Mouse (Mus musculus) E14TG2a.4 (cell line): ENCODE measurements around the gene Zfp169.

Source experiments
- H3K27me3 ChIP-seq: 2 replicates; pipeline ENCODE4 v1.6.1; 2014; ENCODE audit warnings: low read length, control low read depth; ENCODE audit not compliant: insufficient read depth
- H3K36me3 ChIP-seq: 2 replicates; pipeline ENCODE4 v1.6.1; 2014; ENCODE audit warnings: low read length, control low read depth; ENCODE audit not compliant: insufficient read depth
- H3K4me1 ChIP-seq: replicated peaks from 2 replicates; pipeline ENCODE4 v1.6.1; 2014; ENCODE audit warnings: low read depth, low read length, control low read depth
- H3K4me3 ChIP-seq: replicated peaks from 2 replicates; pipeline ENCODE4 v1.5.1; 2014; ENCODE audit warnings: mild to moderate bottlenecking, low read length
- H3K9me3 ChIP-seq: 2 replicates; pipeline ENCODE4 v1.6.1; 2014; ENCODE audit warnings: low read length, control low read depth
- CTCF ChIP-seq: conservative IDR thresholded peaks from 2 replicates; pipeline ENCODE4 v1.5.1; 2014; ENCODE audit warnings: low read length
- NANOG ChIP-seq: IDR thresholded peaks from 2 replicates; pipeline ENCODE4 v1.6.1; 2014; ENCODE audit warnings: borderline replicate concordance, low read length, mixed read lengths
- POU5F1 ChIP-seq: IDR thresholded peaks from 2 replicates; pipeline ENCODE4 v1.6.1; 2014; ENCODE audit warnings: low read length, borderline replicate concordance

The Zfp169 gene

GRCm38 (mm10) chr13:48448119-48448518 lies 65.1 kb downstream of the Zfp169 start:
- Histone ChIP-seq H3K4me3 (no peak overlapping the region), H3K27me3 (peaks cover 3% of the 10 kb centered on the region; the same call in 1 of the 2 replicates), H3K4me1 (no peaks in the 10 kb centered on the region), H3K36me3 (no peaks in the 10 kb centered on the region), H3K9me3 (peaks cover 17% of the 10 kb centered on the region)
- no peak for TF ChIP-seq NANOG
- TF ChIP-seq POU5F1 = no peak
- TF ChIP-seq CTCF = no peak

GRCm38 (mm10) chr13:48443996-48444395 lies 69.3 kb downstream of the Zfp169 start:
- H3K4me1 ChIP-seq = no peaks in the 10 kb centered on the region
- H3K27me3 ChIP-seq = peaks cover 3% of the 10 kb centered on the region; the same call in 1 of the 2 replicates
- H3K4me3 ChIP-seq = no peak overlapping the region
- H3K9me3 ChIP-seq = no peaks in the 10 kb centered on the region
- no peak for TF ChIP-seq NANOG
- no peak for TF ChIP-seq CTCF
- no peak for TF ChIP-seq POU5F1
- no peaks in the 10 kb centered on the region for H3K36me3 ChIP-seq

DNA sequence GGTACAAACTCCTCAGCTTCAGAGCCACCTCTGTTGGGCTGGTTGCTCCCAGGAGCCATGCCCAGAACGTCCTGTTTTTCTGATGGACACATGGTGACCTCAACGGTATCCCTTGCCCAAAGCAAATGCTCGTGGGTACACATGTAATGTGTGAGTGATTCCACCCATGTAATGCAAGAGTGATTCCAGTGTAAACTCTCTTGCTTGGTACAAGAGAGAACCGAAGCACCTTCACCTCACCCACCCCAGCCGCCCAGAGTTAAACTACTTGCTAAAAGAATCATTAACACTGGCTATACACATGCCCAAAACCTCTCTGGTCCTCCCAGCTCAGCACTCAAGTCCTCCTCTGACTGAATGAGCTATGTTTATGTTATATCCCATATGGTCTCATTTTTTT lies 74.9 kb downstream of the Zfp169 start:
- TF ChIP-seq CTCF (no peak), NANOG (no peak), POU5F1 (no peak)
- H3K4me1 ChIP-seq = no peaks in the 10 kb centered on the region
- no peak overlapping the region for H3K4me3 ChIP-seq
- no peaks in the 10 kb centered on the region for H3K27me3 ChIP-seq
- H3K36me3 ChIP-seq = no peaks in the 10 kb centered on the region
- peaks cover 15% of the 10 kb centered on the region for H3K9me3 ChIP-seq
